Mouse (Mus musculus) neural tube, embryonic 14.5 days (tissue): ENCODE data around the gene Capn11. TPM values are rescaled to one million over a fixed set of nuclear protein-coding genes. Genes with fewer than 3 reads are reported as not detected.

ENCODE experiments used
- ATAC-seq: fragments of 200-750 bp; cut with Nextera tagmentation; 2 replicates; pipeline ENCODE4 v1.8.0; 2017; ENCODE audit warnings: low read depth, mild to moderate bottlenecking, moderate TSS enrichment, moderate library complexity
- H3K27ac ChIP-seq: fragments of 300-500 bp; sonication (generic); 2 replicates; pipeline ENCODE4 v1.5.1; 2014; ENCODE audit warnings: low read depth, mild to moderate bottlenecking, control low read depth, low read length, moderate library complexity, mixed read lengths
- H3K27me3 ChIP-seq: fragments of 300-500 bp; sonication (generic); 2 replicates; pipeline ENCODE4 v1.6.1; 2014; ENCODE audit warnings: low read length; ENCODE audit not compliant: control insufficient read depth, insufficient read depth
- H3K36me3 ChIP-seq: fragments of 300-500 bp; sonication (generic); 2 replicates; pipeline ENCODE4 v1.6.1; 2014; ENCODE audit warnings: low read length, mixed read lengths; ENCODE audit not compliant: control insufficient read depth, insufficient read depth
- H3K4me1 ChIP-seq: fragments of 300-500 bp; sonication (generic); 2 replicates; pipeline ENCODE4 v1.6.1; 2014; ENCODE audit warnings: low read length; ENCODE audit not compliant: control insufficient read depth, insufficient read depth
- H3K4me2 ChIP-seq: fragments of 300-500 bp; sonication (generic); 2 replicates; pipeline ENCODE4 v1.6.1; 2014; ENCODE audit warnings: mild to moderate bottlenecking, low read depth, low read length, control low read depth
- H3K4me3 ChIP-seq: fragments of 300-500 bp; sonication (generic); 2 replicates; pipeline ENCODE4 v1.5.1; 2014; ENCODE audit warnings: low read depth, low read length, control low read depth, mixed read lengths
- H3K9ac ChIP-seq: fragments of 300-500 bp; sonication (generic); replicated peaks from 2 replicates; pipeline ENCODE4 v1.6.1; 2014; ENCODE audit warnings: low read depth, mild to moderate bottlenecking, control low read depth, low read length, mixed read lengths
- H3K9me3 ChIP-seq: fragments of 300-500 bp; sonication (generic); 2 replicates; pipeline ENCODE4 v1.6.1; 2016; ENCODE audit warnings: low read length; ENCODE audit not compliant: control insufficient read depth
- WGBS: fragments of 180-500 bp; shearing (Covaris S2); extraction: QIAGEN DNeasy Blood & Tissue Kit; methylation state at CpG from one replicate; pipeline ENCODE4 v1.1.7; 2014; 5-methylcytosine and 5-hydroxymethylcytosine counted together
- polyA plus RNA-seq: library from polyadenylated mRNA; unstranded; fragments of >200 nt; fragmentation: Nextera tagmentation; extraction: Ambion mirVana; gene quantifications from 2 replicates; pipeline ENCODE4 v1.2.1, GENCODE M21; 2014

Capn11 gene
- polyA plus RNA-seq, 1 experiment from 2014 or later, result not detected

DNA sequence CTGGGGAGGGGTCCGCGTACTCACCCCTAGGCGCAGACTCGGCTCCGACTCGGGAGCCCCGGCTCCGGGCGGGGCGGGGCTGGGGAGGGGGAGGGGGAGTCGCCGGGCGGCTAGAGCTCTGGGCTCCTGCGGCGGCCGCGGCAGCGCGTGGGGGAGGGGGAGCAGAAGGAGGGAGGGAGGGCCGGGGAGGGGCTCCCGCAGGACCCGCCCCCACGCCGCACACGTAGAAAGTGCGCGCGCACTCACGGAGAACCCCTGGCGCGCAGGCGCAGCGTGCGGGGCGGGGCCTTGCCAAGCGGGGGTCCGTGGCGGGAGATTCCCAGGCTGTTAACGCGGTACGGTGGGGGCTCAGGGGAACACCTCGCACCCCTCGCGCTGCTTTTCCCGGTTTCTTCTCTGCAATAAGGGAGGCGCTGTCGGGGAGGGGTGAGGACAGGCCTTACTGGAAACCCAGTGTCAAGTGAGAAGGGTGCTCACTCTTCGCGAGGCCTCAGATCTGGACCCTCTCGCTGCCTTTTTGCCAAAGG is 27.0 kb upstream of the Capn11 start, which contains the start of gene Mrpl14:
TSS of gene Mrpl14 (plus strand) at position 230 of the 527 bp plus-strand sequence.
- Histone ChIP-seq H3K27ac (peak within 1 kb of the TSS; percentile 92), H3K9ac (peak within 1 kb of the TSS; percentile 93), H3K4me2 (peak within 1 kb of the TSS; percentile 71), H3K9me3 (no peaks in the 10 kb centered on the region), H3K36me3 (no peaks in the 10 kb centered on the region), H3K4me3 (peak within 1 kb of the TSS; percentile 88), H3K27me3 (no peaks in the 10 kb centered on the region), H3K4me1 (peaks cover 14% of the 10 kb centered on the region; the same call in 1 of the 2 replicates)
- peak; percentile 87 for ATAC-seq
- 2% methylated on average over 25 of the region's 50 CpGs for WGBS

- Histone ChIP-seq H3K4me1 (peaks cover 21% of the 10 kb centered on the region), H3K27me3 (no peaks in the 10 kb centered on the region), H3K9me3 (no peaks in the 10 kb centered on the region), H3K27ac (peak overlapping the region; percentile 92), H3K9ac (peak overlapping the region; percentile 93), H3K36me3 (no peaks in the 10 kb centered on the region), H3K4me3 (peak overlapping the region; percentile 88), H3K4me2 (peak overlapping the region; percentile 64)
- WGBS, result 1% methylated on average over 58 of the region's 58 CpGs
- ATAC-seq, result peak; percentile 71
Observed at GRCm38 (mm10) chr17:45685171-45686092, 26.3 kb upstream of the Capn11 start.

GRCm38 (mm10) chr17:45684667-45685131 is 25.6 kb upstream of the Capn11 start:
- Histone ChIP-seq H3K4me2 (peak overlapping the region; percentile 64), H3K27me3 (no peaks in the 10 kb centered on the region), H3K9ac (peak overlapping the region; percentile 93), H3K36me3 (no peaks in the 10 kb centered on the region), H3K9me3 (no peaks in the 10 kb centered on the region), H3K27ac (peak overlapping the region; percentile 92), H3K4me3 (peak overlapping the region; percentile 88), H3K4me1 (peaks cover 21% of the 10 kb centered on the region)
- 26% methylated on average over 14 of the region's 14 CpGs for WGBS
- ATAC-seq, result peak; percentile 28

DNA sequence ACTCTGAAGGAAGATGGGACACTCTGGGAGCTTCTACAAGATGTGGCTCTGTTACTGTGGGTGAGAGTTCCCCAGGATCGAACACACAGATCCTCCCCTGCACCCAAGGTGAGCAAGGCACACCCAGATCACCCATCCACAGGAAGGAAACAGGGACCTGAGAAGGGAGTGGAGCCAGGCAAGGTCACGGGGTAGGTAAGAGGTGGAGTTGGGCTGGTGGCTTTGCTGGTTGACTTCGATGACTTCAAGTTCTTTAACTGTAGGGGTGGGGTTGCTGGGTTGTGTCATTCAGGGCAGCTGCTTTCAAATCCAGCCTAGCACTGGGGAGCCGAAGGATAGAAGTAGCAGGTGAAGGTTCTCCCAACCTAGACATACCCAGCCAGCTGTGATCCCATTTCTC is 23.7 kb upstream of the Capn11 start:
- H3K4me1 ChIP-seq, result peaks cover 21% of the 10 kb centered on the region
- H3K4me2 ChIP-seq, result no peak overlapping the region
- H3K27ac ChIP-seq, result no peak overlapping the region
- no peak overlapping the region for H3K9ac ChIP-seq
- peaks cover 3% of the 10 kb centered on the region; the same call in 1 of the 2 replicates for H3K36me3 ChIP-seq
- no peaks in the 10 kb centered on the region for H3K9me3 ChIP-seq
- H3K27me3 ChIP-seq, result no peaks in the 10 kb centered on the region
- WGBS, result 96% methylated on average over 4 of the region's 4 CpGs
- no peak overlapping the region for H3K4me3 ChIP-seq
- ATAC-seq, result no peak

DNA sequence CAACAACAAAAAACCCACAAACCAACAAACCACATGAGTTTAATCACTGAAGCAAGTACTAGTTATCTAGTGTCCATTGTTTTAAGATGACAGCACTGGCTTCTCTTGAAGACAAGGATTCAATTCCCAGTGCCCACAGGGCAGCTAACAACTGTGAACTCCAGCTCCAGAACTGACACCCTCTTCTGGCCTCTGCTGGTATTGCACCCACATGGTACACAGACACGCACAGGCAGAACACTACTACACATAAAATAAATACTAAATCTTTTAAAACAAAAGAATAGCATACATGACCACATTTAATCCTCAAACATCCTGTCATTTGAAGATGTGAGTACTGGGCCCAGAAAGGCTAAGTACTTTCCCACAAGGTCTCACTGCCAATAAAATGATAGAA is 22.5 kb upstream of the Capn11 start:
- H3K9me3 ChIP-seq, result no peaks in the 10 kb centered on the region
- no peak overlapping the region for H3K4me2 ChIP-seq
- H3K4me1 ChIP-seq, result peaks cover 15% of the 10 kb centered on the region
- WGBS, result 95% methylated on average over 1 of the region's 1 CpGs
- H3K4me3 ChIP-seq, result no peak overlapping the region
- no peak overlapping the region for H3K9ac ChIP-seq
- no peaks in the 10 kb centered on the region for H3K27me3 ChIP-seq
- peaks cover 12% of the 10 kb centered on the region for H3K36me3 ChIP-seq
- no peak for ATAC-seq
- no peak overlapping the region for H3K27ac ChIP-seq

DNA sequence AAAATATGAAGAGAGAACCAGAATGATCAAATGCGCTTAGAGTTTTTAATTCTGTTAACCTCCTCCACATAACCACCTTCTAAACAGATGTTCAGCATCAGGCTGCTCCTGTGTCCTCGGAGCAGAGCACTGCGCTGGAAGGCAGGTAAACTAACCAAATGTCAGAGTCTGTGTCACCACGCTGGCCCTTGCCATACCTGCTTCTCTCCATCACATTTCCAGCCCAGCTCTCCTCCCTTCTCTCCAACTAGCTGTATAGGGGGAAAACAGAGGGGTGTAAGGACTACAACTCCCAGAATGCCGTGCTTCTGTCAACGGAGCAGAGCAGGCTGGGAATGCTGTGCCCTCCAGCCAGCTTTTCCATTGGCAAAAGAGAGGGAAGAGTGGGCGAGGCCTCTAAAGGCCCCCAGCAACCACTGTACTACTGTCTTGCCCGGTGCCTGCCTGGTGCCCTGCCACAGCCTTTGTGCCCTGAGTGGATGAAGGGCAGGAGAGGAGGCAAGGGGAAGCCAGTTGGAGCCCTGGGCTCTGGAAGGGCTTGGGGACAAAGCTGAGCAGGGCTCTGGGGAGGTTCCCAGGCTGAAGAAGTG is 21.4 kb upstream of the Capn11 start:
- Histone ChIP-seq H3K9me3 (no peaks in the 10 kb centered on the region), H3K4me2 (peak overlapping the region; percentile 38), H3K9ac (peak overlapping the region; percentile 51), H3K27me3 (no peaks in the 10 kb centered on the region), H3K4me3 (peak overlapping the region; percentile 13; the same call in 1 of the 2 replicates), H3K4me1 (peaks cover 15% of the 10 kb centered on the region), H3K27ac (peak overlapping the region; percentile 78), H3K36me3 (peaks cover 21% of the 10 kb centered on the region)
- ATAC-seq, result peak; percentile 80
- WGBS, result 51% methylated on average over 8 of the region's 8 CpGs

DNA sequence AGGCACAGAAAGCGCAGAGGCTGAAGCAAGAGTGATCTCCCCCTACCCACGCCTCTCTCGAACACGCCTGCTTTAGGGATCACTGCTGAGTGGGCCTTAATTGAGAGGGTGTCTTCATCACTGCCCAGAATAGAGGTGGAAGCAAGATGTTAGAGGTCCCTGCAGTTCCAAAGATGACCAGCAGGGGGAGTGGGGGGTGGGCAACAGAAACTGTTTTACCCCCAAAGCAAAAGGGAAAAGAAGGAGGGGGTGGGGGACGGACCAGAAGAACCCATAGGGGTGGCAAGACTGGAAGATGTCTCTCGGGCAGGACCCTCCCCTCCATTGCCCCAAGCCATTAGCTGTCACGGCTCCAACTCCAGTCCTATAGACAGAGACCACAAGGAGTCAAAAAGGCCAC is 19.0 kb upstream of the Capn11 start:
- Histone ChIP-seq H3K4me3 (no peak overlapping the region), H3K27ac (no peak overlapping the region), H3K4me1 (peaks cover 7% of the 10 kb centered on the region), H3K9ac (no peak overlapping the region), H3K4me2 (no peak overlapping the region), H3K27me3 (no peaks in the 10 kb centered on the region), H3K9me3 (no peaks in the 10 kb centered on the region), H3K36me3 (peaks cover 34% of the 10 kb centered on the region)
- no peak for ATAC-seq
- 34% methylated on average over 7 of the region's 7 CpGs for WGBS

- no peak overlapping the region for H3K4me3 ChIP-seq
- ATAC-seq, result no peak
- H3K4me1 ChIP-seq, result no peaks in the 10 kb centered on the region
- H3K27me3 ChIP-seq, result no peaks in the 10 kb centered on the region
- no peak overlapping the region for H3K4me2 ChIP-seq
- H3K36me3 ChIP-seq, result peaks cover 64% of the 10 kb centered on the region
- no peaks in the 10 kb centered on the region for H3K9me3 ChIP-seq
- no peak overlapping the region for H3K9ac ChIP-seq
- no peak overlapping the region for H3K27ac ChIP-seq
- 95% methylated on average over 2 of the region's 2 CpGs for WGBS
Observed at GRCm38 (mm10) chr17:45672598-45672997, 13.5 kb upstream of the Capn11 start.
